Mouse (Mus musculus): ENCODE results near the gene Serpinf2.

Gene Serpinf2

DNA sequence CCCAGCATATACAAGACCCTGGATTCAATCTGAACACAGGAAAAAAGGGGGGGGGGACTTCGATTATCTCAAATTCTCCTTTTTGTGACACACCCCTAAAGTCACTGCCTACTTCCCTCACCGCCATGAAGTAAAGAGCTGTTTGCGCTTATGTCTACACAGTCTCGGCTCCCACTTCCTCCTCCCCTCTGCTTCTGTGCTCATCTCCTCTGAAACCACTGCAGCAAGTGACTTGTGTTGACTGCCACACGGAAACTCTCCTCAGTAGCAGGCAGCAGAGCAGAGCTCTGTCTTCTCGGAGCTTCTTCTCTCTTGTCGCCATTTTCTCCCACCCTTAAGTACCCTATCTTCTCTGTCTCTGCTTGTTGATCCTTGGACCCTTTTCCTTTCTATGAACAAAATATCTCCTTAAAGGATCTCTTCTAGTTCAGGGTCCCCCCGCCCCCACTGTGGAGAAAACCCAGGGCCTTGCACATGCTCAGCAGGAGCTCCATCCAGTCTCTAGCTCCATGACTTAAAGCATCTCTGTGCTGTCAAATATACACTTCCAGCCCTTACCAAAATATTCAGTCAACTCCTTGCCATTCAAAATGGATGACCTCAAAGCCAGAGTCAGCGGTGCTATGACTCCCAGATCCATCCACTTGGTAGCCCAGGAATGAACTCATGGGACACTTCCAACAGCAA is 10.2 kb downstream of the Serpinf2 start:
- no peak for DNase-seq (ENCODE audit: low spot score in 2 of 2)

DNA sequence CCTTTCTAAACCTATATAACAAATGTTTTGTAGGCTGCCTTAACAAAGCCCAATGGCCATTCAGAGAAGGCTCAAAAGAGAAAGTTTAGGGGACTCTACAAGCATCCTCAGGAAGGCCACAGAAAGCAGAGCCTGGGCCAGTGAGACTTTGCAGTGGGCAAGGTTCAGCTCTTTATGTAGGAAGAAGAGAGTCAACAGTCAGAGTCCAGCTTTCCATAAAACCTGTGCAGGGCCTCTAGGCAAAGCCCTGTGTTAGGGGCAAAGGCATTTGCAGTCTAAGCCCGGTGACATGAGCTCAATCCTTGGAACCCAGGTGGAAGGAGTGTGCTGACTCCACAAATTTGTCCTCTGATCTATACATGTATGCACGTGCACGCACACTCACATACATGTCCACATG is 14.9 kb downstream of the Serpinf2 start:
- DNase-seq (ENCODE audit: low spot score in 2 of 2) = no peak

DNA sequence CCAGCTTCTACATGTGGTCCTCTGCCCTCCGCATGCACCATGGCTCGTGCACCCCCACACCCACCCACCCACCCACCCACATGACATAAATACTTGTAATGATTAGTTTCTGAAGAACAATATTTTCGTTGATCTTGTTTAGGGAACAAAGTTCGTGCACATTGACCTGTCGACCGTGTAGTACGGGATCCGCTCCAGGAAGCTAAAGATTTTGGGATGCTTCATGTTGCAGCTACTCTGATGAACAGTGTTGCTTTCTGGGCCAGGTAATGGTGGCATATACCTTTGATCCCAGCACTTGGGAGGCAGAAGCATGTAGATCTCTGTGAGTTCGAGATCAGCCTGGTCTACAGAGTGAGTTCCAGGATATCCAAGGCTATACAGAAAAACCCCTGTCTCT is 15.4 kb downstream of the Serpinf2 start:
- no peak for DNase-seq (ENCODE audit: low spot score in 2 of 2)

DNA sequence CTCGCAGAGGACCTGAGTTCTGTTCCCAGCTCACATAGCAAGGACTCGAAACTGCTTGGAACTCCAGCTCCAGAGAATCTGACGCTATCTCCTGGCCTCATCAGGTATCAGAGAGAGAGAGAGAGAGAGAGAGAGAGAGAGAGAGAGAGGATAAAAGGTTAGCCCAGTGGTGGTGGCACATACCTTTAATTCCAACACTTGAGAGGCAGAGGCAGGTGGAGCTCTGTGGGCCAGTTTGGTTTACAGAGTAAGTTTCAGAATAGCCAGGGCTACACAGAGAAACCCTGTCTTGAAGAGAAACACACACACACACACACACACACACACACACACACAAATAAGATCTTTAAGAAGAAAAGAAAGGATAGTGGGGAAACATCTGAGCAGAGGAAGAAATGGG is 16.3 kb downstream of the Serpinf2 start:
- DNase-seq (ENCODE audit: low spot score in 2 of 2) = no peak

DNA sequence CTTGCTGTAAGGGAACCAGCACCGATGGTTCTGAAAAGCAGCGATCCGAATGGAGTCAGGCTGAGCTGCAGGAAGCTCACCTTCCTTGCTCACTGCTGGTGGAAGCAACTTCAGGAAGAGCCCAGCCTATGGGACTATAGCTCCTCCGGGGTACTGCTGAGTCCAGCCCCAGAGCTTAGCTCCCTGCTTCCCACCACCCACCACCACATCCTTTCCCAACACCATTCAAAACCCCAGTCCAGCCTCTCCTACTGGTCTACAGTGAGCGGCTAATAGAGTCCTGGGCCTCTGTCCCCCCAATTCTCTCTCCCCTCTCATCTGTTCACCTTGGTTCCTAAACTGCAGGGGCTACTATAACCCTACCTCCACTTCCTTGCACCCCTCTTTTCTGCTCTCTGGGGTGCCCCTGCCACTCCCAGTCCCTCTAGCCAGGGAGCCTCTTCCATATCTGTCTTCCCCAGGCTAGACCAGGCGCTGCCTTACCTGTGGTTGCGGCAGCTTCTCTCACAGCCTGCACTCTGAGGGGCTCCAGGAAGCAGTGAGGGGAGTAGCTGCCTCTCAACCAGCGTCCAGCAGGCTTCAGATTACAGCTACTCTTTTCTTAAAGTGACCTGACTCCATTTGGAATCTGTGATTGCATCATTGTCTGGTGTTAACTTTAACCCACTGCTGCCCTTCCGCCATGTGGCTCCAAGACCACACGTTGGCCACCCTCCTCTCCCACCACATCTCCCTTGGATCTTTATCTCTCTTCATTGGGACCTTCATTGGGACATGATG is 17.2 kb downstream of the Serpinf2 start, which contains the start of gene Serpinf1:
Serpinf1 (minus strand) TSS at position 689 of the 780 bp plus-strand sequence.
- DNase-seq (ENCODE audit: low spot score in 2 of 2) = no peak

DNA sequence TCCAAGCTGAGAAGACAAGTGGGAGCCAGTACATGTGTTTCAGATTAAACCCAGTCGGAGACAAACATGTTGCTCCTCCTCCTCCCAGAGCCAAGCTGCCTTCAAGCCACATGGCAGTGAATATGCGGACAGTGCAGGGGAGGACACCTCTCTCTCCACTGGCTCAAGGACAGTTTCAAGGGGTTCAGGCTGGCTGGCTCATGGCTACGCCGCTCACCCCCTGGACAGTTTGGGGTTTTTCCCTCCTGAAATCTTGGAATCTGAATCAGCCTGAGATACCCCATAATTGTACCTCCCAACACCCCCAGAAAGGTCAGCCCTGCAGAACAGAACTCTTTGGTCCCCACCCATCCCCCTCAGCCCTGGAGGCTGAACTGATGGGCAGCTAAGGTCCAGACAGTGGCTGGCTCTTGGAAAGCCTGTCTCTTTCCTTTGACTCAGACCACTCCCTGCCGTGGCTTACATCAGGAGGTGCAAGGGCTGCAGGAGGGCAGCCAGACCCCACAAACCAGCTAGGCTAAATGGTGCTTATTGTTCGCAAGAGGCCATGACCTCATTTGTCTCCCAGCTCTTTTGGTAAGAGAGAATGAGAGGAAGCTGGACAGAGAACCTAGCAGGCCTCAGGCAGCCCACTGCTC is 17.9 kb downstream of the Serpinf2 start:
- DNase-seq (ENCODE audit: low spot score in 2 of 2) = no peak

DNA sequence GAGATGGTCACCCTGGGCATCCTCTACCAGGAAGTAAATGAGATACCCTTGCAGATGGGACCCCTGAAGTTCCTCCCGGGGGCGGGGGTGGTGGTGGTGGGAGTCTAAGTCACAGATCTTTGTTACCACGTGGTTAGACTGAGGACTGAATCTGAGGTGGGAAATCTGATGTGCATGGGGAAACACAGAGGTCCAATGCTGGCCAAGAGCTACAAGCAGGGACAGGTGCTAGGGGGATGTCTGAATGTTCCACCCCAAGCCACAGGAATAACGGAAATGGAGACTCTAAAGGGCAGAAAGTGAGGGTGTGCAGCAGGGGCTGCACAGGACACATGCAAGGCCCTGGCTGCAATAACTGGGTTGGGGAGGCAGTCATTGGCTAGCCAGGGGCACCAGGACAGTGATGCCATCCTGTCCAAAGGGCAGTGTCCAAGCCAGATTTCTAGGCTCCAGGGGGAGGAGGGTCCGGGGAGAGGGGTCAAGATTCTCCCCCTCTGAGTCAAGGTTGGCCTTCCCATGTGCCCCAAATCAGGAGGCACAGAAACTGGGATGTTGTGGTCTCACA is 18.5 kb downstream of the Serpinf2 start:
- DNase-seq (ENCODE audit: low spot score in 2 of 2) = no peak

DNA sequence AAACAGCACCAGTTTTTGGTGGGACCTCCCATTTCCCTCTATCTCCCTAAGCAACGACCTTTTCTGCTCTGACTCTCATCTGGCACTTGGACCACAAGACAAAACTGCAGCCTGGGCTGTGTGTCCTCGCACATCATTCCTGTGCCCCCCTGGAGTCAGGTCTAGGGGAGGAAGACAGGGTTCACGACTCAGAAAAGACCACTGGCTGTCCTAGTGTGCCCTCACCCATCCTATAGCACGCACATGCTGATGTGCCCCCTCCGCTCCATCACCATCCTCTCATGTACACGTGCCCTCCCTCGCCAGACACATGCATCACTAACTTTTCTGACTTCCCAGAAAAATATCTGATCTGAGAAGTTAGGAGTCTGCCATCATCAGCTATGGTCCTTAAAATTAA is 19.4 kb downstream of the Serpinf2 start:
- no peak for DNase-seq (ENCODE audit: low spot score in 2 of 2)

DNA sequence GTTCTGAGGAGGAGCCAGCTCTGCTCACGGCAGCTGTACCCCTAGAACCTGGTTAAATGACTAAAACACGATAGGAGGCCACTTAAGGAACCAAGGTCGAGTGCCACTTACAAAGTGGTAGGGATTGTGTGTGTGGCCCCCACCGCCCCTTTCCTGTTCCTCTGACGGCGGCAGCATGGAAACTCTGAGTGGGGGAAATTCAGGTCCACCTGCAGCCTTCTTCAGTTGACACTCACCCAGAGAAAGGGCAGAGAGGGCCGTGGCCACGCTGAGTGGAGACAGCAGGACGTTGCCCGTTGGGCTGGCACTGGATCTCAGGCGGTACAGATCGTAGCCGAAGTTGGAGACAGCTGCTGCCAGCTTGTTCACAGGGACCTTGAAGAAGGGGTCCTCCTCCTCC is 23.4 kb downstream of the Serpinf2 start:
- no peak for DNase-seq (ENCODE audit: low spot score in 2 of 2)

DNA sequence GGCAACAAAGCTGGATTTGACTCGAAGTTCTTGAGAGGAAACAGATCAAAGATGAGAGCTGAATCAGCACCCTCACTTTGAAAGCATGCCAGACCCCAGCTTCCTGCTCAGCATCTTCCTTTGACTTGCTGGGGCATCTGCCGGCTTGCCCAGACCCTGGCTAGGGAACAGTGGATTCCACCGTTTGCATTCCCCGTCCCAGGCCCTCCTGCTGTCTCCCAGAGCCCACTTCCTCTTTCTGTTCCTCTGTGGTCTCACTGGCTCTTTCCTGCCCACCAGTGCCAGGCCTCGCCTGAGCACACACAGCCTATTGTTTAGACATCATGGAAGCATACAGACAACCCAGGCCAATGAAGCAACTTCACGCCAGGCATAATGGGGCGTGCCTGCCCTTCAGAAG is 24.3 kb downstream of the Serpinf2 start:
- DNase-seq (ENCODE audit: low spot score in 2 of 2) = no peak

DNA sequence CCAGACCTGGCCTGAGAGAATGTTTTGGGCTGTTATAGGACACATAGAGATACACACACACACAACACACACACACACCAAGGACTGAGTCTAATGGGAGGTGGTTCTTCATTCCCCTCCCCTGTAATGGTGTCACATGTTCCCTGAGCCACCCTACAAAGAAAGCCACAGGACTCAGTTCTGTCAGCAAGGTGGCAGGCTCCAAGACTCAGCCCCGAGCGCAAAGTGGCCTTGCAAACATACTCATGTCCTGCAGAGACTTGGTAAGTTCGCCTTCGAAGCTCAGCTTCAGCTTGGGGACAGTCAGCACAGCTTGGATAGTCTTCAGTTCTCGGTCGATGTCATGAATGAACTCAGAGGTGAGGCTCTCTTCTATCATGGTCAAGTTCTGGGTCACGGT is 28.8 kb downstream of the Serpinf2 start:
- no peak for DNase-seq (ENCODE audit: low spot score in 2 of 2)

DNA sequence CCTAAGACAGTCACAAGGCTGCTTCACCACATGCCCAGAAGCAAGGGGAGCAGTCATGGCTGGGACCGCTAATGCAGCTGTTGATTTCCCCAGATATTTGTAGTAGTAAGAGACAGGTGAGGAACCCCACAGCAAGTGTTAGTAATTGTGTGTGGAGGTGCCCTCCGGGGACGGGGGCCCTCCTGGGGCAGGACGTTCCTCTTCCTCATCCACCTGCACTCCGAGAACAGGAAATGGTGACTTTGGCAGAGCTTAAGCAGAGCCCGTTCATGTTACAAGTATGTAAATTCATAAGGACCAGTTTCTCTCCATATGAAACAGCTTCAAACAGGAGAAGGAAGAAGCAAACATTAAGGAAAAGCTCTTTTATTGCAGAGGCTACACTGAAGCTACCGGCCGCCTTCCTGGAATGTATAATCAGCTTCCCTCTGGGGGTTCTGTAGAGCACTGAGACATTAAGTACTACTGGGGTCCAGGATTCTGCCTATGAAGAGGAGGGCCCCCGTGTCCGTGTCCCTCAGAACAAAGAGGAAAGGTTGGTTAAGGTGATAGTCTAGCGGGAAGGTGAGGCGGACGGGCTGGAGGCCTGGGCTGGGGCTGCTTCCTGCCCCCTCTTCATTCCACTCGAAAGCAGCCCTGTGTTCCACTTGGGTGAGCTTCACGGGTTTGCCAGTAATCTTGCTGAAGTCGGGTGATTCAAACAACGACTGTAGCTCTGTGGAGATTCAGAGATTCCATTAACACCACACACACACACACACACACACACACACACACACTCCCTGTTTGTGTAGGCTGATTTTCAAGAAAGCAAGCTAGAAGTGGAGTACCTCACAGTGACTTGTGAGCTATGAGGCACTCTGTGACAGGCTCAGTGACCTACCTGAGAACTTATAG is 29.5 kb downstream of the Serpinf2 start:
- no peak for DNase-seq (ENCODE audit: low spot score in 2 of 2)

DNA sequence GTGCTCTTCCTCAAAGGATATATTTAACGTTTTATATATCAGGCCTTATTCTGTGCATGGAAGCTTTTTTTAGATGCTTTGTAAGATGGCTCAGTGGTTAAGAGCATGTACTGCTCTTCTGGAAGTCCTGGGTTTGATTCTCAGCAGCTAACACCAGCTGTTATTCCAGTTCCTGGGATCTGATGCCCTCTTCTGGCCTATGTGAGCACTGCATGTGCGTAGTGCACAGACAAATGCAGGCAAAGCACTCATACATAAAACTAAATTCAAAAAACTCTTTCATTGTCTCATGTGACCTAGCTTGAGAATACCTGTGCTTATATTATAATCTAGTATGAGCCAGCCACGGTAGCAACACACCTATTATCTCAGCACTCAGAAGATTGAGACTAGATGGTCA is 32.5 kb downstream of the Serpinf2 start:
- no peak for DNase-seq (ENCODE audit: low spot score in 2 of 2)

DNA sequence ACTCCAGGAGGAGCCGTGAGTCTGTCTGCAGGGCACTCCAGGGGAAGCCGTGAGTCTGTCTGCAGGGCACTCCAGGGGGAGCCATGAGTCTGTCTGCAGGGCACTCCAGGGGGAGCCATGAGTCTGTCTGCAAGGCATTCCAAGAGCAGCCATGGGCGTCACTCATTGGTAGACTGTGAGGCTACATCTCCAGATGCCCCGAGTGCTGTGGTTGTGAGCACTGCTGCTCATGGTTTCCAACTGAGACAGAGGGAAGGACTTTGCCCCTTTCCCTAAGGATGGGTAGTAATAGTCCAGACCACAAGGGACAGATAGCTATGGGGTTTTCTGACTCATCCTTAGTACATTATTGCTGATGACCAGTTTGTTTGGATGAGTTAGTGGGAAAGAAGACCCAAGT is 33.3 kb downstream of the Serpinf2 start:
- DNase-seq (ENCODE audit: low spot score in 2 of 2) = no peak

DNA sequence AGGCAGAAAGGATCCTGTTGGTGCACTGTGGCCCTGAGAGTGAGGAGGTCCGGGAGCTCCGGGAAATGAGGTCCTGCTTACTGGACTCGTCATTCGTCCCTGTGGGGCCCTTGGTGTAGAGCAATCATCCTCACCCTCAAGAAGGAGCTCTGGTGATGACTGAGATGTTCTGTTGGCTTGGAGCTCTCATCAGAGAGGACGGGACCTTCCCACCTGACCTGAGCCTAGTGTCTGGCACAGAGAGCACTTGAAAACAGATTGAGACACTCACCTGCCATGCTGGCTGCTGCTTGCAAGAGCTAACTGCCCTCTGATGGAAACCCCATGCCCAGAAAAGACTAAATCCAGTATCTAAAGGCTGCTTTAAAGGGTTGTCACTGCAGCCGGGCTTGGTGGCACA is 34.6 kb downstream of the Serpinf2 start:
- no peak for DNase-seq (ENCODE audit: low spot score in 2 of 2)

DNA sequence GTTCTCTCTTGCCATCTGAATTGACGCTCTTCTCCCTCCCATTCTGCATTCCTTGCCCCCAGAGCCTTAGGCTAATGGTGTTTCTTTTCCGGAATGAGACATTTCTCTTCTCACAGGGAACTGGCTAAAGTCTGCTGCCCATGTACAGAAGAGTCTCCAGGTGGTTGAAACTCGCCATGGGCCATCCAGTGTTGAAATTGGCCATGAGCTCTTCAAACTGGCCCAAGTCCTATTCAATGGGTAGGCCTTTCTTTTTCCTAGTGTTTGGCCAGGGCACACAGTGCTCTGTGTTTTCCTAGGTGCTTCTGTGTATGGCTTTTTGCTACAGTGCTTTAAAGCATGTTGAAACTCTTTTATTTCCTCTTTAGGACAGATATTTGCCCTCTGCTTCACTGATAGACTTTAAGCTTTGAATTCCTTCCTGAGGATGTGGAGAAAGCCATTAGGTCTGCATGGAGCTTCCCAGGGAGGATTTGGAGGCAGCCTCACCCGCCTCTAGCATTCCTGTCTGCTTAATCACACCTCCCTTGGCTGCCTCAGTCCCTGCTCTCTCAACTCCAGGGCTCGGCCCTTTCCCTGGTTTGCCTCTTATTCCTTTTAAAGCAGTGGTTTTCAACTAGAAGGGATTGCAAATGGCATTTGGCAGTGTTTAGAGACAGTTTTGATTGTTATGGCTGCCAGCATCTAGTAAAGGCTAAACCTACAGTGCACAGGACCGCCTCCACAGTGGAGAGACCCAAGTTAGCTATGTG is 35.9 kb downstream of the Serpinf2 start:
- DNase-seq (ENCODE audit: low spot score in 2 of 2) = peak in 1 of 2 experiments; percentile 49

DNA sequence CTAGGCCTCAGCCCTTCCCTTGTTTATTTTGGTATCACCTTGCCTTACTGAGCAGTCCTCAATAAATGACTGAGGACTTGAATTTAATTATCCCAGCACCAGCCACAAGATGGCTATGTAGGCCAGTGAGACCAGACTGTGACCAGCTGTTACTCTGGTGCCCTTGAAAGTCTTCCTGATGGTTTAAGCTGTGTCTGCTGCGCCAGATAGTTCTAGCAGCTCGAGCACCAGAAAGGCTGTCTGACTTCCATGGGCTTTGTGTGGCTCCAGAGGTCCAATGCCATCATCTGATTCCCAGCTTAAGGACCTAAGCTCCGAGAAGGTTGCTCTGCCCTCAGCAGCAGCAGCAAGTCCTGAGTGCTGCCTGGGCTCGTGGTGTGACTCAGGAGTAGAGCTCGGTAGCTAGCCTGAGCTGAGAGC is 37.1 kb downstream of the Serpinf2 start:
- no peak for DNase-seq (ENCODE audit: low spot score in 2 of 2)

DNA sequence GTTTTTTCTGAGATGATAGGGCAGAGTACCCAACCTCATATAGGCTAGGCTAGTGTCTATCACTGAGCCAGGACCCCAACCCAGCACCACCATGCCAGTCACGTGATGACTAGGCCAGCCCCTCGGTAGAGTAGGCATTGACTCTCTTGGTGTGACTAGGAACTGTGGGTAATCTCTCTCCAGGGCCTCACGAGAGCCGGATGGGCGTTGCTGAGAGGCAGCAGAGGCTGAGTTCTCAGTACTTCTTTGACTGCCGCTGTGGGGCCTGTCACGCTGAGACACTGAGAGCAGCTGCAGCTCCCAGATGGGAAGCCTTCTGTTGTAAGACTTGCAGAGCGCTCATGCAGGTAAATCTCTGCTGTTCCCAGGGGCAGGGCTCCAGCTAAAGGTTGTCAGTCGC is 39.3 kb downstream of the Serpinf2 start:
- DNase-seq (ENCODE audit: low spot score in 2 of 2) = no peak

DNA sequence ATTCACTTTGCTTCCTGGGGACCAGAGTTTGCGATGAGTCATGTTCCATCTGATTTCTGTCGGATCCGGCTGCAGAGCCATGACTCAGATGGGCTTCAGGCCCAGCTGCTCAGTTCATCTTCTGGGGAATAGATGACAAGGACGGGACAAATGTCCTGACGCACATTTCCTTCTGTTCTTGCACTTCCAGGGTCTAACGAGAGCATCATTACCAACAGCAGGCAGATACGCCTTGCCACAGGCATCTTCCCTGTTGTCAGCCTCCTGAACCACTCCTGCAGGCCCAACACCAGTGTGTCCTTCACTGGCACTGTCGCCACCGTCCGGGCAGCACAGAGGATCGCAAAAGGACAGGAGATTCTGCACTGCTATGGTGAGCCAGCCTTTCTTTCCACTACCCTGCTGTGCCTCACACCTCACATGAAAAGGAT is 40.0 kb downstream of the Serpinf2 start:
- no peak for DNase-seq (ENCODE audit: low spot score in 2 of 2)

DNA sequence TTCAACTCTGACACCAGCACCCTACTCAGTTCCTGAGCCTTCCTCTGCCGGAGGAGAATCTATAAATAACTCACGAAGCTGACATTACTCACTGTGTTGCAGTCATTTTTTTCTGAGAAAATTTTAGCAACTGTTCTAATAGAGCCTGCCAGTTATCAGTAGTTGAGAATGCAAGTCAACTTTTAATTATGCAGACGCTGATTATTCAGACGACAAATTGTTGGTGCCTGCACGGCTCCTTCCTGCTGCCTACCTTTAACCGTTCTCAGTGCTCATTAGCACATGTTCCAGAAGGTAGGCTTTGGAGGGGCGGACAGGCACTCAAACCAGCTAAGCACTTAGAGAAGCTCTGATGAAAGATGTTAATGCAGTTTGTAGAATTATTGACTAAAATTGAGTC is 41.9 kb downstream of the Serpinf2 start:
- no peak for DNase-seq (ENCODE audit: low spot score in 2 of 2)

DNA sequence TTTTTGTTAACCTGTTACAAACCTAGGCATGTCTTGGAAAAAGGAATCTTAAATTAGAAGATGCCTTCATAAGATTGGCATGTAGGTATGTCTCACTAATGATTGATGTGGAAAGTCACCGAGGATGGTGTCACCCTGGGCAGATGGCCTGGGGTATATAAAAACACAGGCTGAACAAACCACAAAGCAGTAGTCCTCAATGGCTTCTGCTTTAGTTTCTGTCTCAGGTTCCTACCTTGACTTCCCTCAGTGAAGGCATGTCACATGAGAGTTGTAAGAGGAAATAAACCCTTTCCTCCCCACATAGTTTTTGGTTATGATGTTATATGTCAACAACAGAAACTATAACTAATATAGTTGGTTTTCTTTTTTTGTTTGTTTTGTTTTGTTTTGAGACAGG is 43.8 kb downstream of the Serpinf2 start:
- DNase-seq (ENCODE audit: low spot score in 2 of 2) = no peak

Measured in urinary bladder, postnatal 4 days (tissue).